Mouse (Mus musculus) lung, postnatal 0 days (tissue): ENCODE measurements around the gene Ptgfr. TPM values are rescaled to one million over a fixed set of nuclear protein-coding genes. Genes with fewer than 3 reads are reported as not detected.
A peak's percentile ranks its signal among the peaks of the same experiment; 100 is the strongest.

ENCODE experiments used
- ATAC-seq: fragments of 200-750 bp; cut with Nextera tagmentation; 2 replicates; pipeline ENCODE4 v1.8.0; 2017; ENCODE audit warnings: moderate library complexity
- DNase-seq: peaks from one replicate; pipeline ENCODE4 v3.0.0-alpha.2; 2016; ENCODE audit warnings: low spot score
- H3K27ac ChIP-seq: fragments of 300-500 bp; sonication (generic); 2 replicates; pipeline ENCODE4 v1.5.1; 2014; ENCODE audit warnings: antibody characterized with exemption, mild to moderate bottlenecking, low read length, mixed read lengths
- H3K27me3 ChIP-seq: fragments of 300-500 bp; sonication (generic); replicated peaks from 2 replicates; pipeline ENCODE4 v1.6.1; 2014; ENCODE audit warnings: low read length, mixed read lengths; ENCODE audit not compliant: insufficient read depth
- H3K36me3 ChIP-seq: fragments of 300-500 bp; sonication (generic); 2 replicates; pipeline ENCODE4 v1.6.1; 2014; ENCODE audit warnings: low read length, mixed read lengths; ENCODE audit not compliant: insufficient read depth
- H3K4me1 ChIP-seq: fragments of 300-500 bp; sonication (generic); 2 replicates; pipeline ENCODE4 v1.6.1; 2014; ENCODE audit warnings: antibody characterized with exemption, low read depth, low read length, mixed read lengths; ENCODE audit not compliant: insufficient read depth
- H3K4me2 ChIP-seq: fragments of 300-500 bp; sonication (generic); replicated peaks from 2 replicates; pipeline ENCODE4 v1.6.1; 2014; ENCODE audit warnings: low read depth, mild to moderate bottlenecking, low read length, moderate library complexity, mixed read lengths
- H3K4me3 ChIP-seq: fragments of 300-500 bp; sonication (generic); 2 replicates; pipeline ENCODE4 v1.5.1; 2014; ENCODE audit warnings: low read depth, low read length
- H3K9ac ChIP-seq: fragments of 300-500 bp; sonication (generic); replicated peaks from 2 replicates; pipeline ENCODE4 v1.6.1; 2014; ENCODE audit warnings: low read depth, mild to moderate bottlenecking
- H3K9me3 ChIP-seq: fragments of 300-500 bp; sonication (generic); 2 replicates; pipeline ENCODE4 v1.6.1; 2016; ENCODE audit warnings: low read length, mixed read lengths
- CTCF ChIP-seq: IDR thresholded peaks from 2 replicates; pipeline ENCODE4 v1.5.1; 2016; ENCODE audit warnings: antibody characterized with exemption, mild to moderate bottlenecking
- EP300 ChIP-seq: IDR thresholded peaks from 2 replicates; pipeline ENCODE4 v1.6.1; 2016; ENCODE audit warnings: antibody characterized with exemption, mild to moderate bottlenecking, control low read depth
- WGBS: fragments of 180-500 bp; shearing (Covaris S2); extraction: QIAGEN DNeasy Blood & Tissue Kit; methylation state at CpG from one replicate; pipeline ENCODE4 v1.1.7; 2014; 5-methylcytosine and 5-hydroxymethylcytosine counted together
- polyA plus RNA-seq: library from polyadenylated mRNA; unstranded; fragments of >200 nt; fragmentation: Nextera tagmentation; extraction: Ambion mirVana; gene quantifications from 2 replicates; pipeline ENCODE4 v1.2.1, GENCODE M21; 2015

Ptgfr gene
- polyA plus RNA-seq, 1 experiment from 2014 or later = 0.74 TPM

GRCm38 (mm10) chr3:151835831-151836230, 1.6 kb downstream of the Ptgfr start:
- H3K27ac ChIP-seq = no peak overlapping the region
- H3K4me3 ChIP-seq = no peak overlapping the region
- no peak overlapping the region for H3K4me2 ChIP-seq
- WGBS = 70% methylated on average over 3 of the region's 3 CpGs
- TF ChIP-seq EP300 (no peak), CTCF (no peak)
- no peak overlapping the region for H3K9ac ChIP-seq
- ATAC-seq = no peak
- no peaks in the 10 kb centered on the region for H3K36me3 ChIP-seq
- peaks cover 9% of the 10 kb centered on the region; the same call in 1 of the 2 replicates for H3K4me1 ChIP-seq
- no peaks in the 10 kb centered on the region for H3K27me3 ChIP-seq
- DNase-seq = no peak
- no peaks in the 10 kb centered on the region for H3K9me3 ChIP-seq

- H3K27ac ChIP-seq = no peak overlapping the region
- no peak overlapping the region for H3K4me3 ChIP-seq
- H3K4me2 ChIP-seq = no peak overlapping the region
- no peaks in the 10 kb centered on the region for H3K27me3 ChIP-seq
- H3K9me3 ChIP-seq = no peaks in the 10 kb centered on the region
- no peak overlapping the region for H3K9ac ChIP-seq
- no peaks in the 10 kb centered on the region for H3K4me1 ChIP-seq
- DNase-seq = no peak
- WGBS = 58% methylated on average over 11 of the region's 11 CpGs
- H3K36me3 ChIP-seq = no peaks in the 10 kb centered on the region
- ATAC-seq = no peak
- TF ChIP-seq EP300 = no peak
- no peak for TF ChIP-seq CTCF
Measured at GRCm38 (mm10) chr3:151827950-151828610, 9.3 kb downstream of the Ptgfr start.

GRCm38 (mm10) chr3:151819811-151820210, 17.6 kb downstream of the Ptgfr start:
- Histone ChIP-seq H3K4me1 (no peaks in the 10 kb centered on the region), H3K4me2 (no peak overlapping the region), H3K4me3 (no peak overlapping the region), H3K9me3 (no peaks in the 10 kb centered on the region), H3K9ac (no peak overlapping the region), H3K36me3 (no peaks in the 10 kb centered on the region), H3K27me3 (no peaks in the 10 kb centered on the region), H3K27ac (no peak overlapping the region)
- TF ChIP-seq CTCF = no peak
- no peak for TF ChIP-seq EP300
- DNase-seq = no peak
- ATAC-seq = no peak
- 65% methylated on average over 4 of the region's 4 CpGs for WGBS

GRCm38 (mm10) chr3:151818265-151818664, 19.2 kb downstream of the Ptgfr start:
- Histone ChIP-seq H3K36me3 (no peaks in the 10 kb centered on the region), H3K4me2 (no peak overlapping the region), H3K9me3 (no peaks in the 10 kb centered on the region), H3K27me3 (no peaks in the 10 kb centered on the region), H3K9ac (no peak overlapping the region), H3K27ac (no peak overlapping the region), H3K4me3 (no peak overlapping the region), H3K4me1 (no peaks in the 10 kb centered on the region)
- peak; percentile 57 for TF ChIP-seq CTCF
- no peak for TF ChIP-seq EP300
- 0 out of 2 replicates have a peak, but pooled peaks have one; percentile 25 for ATAC-seq
- 76% methylated on average over 6 of the region's 6 CpGs for WGBS
- no peak for DNase-seq

- Histone ChIP-seq H3K4me1 (no peaks in the 10 kb centered on the region), H3K4me3 (no peak overlapping the region), H3K36me3 (no peaks in the 10 kb centered on the region), H3K27me3 (no peaks in the 10 kb centered on the region), H3K9me3 (no peaks in the 10 kb centered on the region), H3K27ac (no peak overlapping the region), H3K4me2 (no peak overlapping the region), H3K9ac (no peak overlapping the region)
- 65% methylated on average over 2 of the region's 2 CpGs for WGBS
- ATAC-seq (no peak), DNase-seq (no peak)
- no peak for TF ChIP-seq CTCF
- TF ChIP-seq EP300 = no peak
Measured at GRCm38 (mm10) chr3:151808613-151809012, 28.8 kb downstream of the Ptgfr start.

GRCm38 (mm10) chr3:151788622-151789021, 48.8 kb downstream of the Ptgfr start:
- ATAC-seq = no peak
- DNase-seq = no peak
- Histone ChIP-seq H3K36me3 (no peaks in the 10 kb centered on the region), H3K9me3 (no peaks in the 10 kb centered on the region), H3K4me3 (no peak overlapping the region), H3K27me3 (no peaks in the 10 kb centered on the region), H3K9ac (no peak overlapping the region), H3K4me1 (no peaks in the 10 kb centered on the region), H3K4me2 (no peak overlapping the region), H3K27ac (no peak overlapping the region)
- no peak for TF ChIP-seq EP300
- TF ChIP-seq CTCF = no peak
- WGBS = 75% methylated on average over 8 of the region's 8 CpGs
